Mouse (Mus musculus) kidney, adult 2 months (tissue): Measurements from ENCODE around the gene Apobr.

Experiments used
- CTCF ChIP-seq: fragments of 200-500 bp; conservative IDR thresholded peaks from 2 replicates; pipeline ENCODE4 v1.5.1; 2011; ENCODE audit warnings: low read depth, mild to moderate bottlenecking, control low read depth, low read length, moderate library complexity, mixed read lengths; ENCODE audit not compliant: insufficient read depth, insufficient read length
- POLR2A ChIP-seq: fragments of 200-500 bp; IDR thresholded peaks from one replicate; pipeline ENCODE4 v1.6.1; 2011; ENCODE audit warnings: low read depth, low read length, control low read depth

GRCm38 (mm10) chr7:126584506-126584977, at the start of gene Apobr:
- TF ChIP-seq CTCF = no peak
- no peak for TF ChIP-seq POLR2A
